Mouse (Mus musculus): ENCODE results near the gene Disp2.

- TF ChIP-seq CTCF (IDR thresholded peaks at IDR 0.05; ENCODE audit: control insufficient read depth, insufficient read depth, low read length) (no peak), POLR2A (IDR thresholded peaks at IDR 0.05; ENCODE audit: borderline replicate concordance, control insufficient read depth, low read depth, low read length) (no peak)
These were observed 23.1 kb downstream of the Disp2 start for GRCm38 (mm10) chr2:118802542-118803118.

All from bone marrow, adult 2 months (tissue).